Mouse (Mus musculus) cortical plate, adult 2 months (tissue): Measurements from ENCODE around the gene Ercc4. TPM values are rescaled to one million over a fixed set of nuclear protein-coding genes. Genes with fewer than 3 reads are reported as not detected.
A peak's percentile ranks its signal among the peaks of the same experiment; 100 is the strongest.

Experiments
- H3K27ac ChIP-seq: fragments of 200-500 bp; 2 replicates; pipeline ENCODE4 v1.5.1; 2012; ENCODE audit warnings: low read length, control low read depth, inconsistent platforms; ENCODE audit not compliant: insufficient read depth
- H3K4me1 ChIP-seq: fragments of 200-500 bp; 2 replicates; pipeline ENCODE4 v1.6.1; 2011; ENCODE audit warnings: low read length; ENCODE audit not compliant: control insufficient read depth, insufficient read depth
- H3K4me3 ChIP-seq: fragments of 200-500 bp; 2 replicates; pipeline ENCODE4 v1.5.1; 2011; ENCODE audit warnings: mild to moderate bottlenecking, low read length, control low read depth; ENCODE audit not compliant: insufficient read depth
- CTCF ChIP-seq: fragments of 200-500 bp; IDR thresholded peaks from 2 replicates; pipeline ENCODE4 v1.5.1; 2011; ENCODE audit warnings: mild to moderate bottlenecking, control low read depth, low read length; ENCODE audit not compliant: insufficient read depth; ENCODE audit errors: extremely low read depth
- POLR2A ChIP-seq: fragments of 200-500 bp; IDR thresholded peaks from 2 replicates; pipeline ENCODE4 v1.6.1; 2011; ENCODE audit warnings: mild to moderate bottlenecking, low read length, control low read depth; ENCODE audit not compliant: insufficient read depth; ENCODE audit errors: extremely low read depth
- polyA plus RNA-seq: library from polyadenylated mRNA; depleted of rRNA; stranded (reverse); fragments of >200 nt; gene quantifications from 2 replicates; pipeline ENCODE4 v1.2.3, GENCODE M21; 2012; rRNA removed

Ercc4 gene
- polyA plus RNA-seq, 1 experiment: 19.9 TPM

DNA sequence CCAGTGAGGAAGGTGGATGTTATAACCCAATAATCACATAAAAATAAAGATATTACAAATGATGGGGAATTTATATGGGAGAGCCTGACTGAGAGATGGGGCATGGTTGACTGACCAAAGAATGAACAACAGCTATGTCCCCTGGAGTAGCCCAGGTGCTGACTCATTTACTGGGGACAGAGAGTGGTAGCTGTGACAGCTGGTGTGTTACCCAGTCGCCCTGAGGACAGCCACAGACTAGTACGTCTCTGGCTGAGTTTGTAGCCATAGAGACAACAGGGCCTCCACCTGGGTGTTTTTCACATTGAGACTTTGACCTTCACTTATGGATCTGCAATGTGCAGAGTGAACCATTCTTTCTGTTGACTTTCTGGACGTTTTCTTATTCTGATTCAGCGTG is 81.7 kb downstream of the Ercc4 start:
- H3K27ac ChIP-seq: no peak overlapping the region
- H3K4me1 ChIP-seq: peaks cover 18% of the 10 kb centered on the region
- H3K4me3 ChIP-seq: no peak overlapping the region
- TF ChIP-seq CTCF (no peak), POLR2A (no peak)

DNA sequence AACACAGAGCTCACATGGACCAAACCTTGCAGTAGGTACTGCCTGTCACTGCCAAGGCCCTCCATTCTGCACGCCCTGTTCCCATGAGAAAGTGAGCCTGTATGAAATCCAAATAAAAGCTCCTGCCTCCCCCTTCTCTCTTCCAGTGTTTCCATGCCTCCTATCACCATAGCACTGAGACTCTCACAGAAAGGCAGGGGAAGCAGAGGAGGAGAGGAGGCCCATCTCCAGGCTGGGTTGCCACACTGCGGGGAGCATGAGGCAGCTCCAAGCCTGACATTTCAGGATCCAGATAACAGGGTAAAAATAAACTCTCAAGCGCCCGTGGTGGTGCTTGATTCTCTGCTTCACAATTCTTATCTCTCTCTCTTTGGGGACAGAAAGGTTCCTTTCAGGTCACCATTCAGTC is 84.2 kb downstream of the Ercc4 start:
- TF ChIP-seq POLR2A (no peak; the same call in 1 of the 2 replicates), CTCF (no peak)
- Histone ChIP-seq H3K27ac (peak overlapping the region; percentile 88), H3K4me3 (no peak overlapping the region), H3K4me1 (peaks cover 23% of the 10 kb centered on the region)

DNA sequence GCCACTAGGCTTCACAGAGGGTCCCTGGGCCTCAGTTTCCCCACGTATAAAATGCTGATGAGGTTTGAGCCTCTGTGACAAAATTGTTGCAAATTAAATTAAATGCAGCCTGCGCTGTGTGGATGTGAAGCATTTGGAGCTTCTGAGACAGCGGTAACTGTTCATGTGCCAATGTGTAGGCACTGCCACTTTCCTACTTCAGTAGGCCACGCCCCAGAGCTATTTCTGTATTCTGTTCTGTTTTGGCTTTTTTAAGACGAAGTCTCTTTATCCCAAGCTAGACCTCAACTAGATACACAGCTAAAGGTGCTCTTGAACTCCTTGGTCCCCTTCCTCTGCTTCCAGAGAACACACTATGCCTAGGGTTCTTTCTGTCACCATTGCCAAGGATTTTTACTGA is 85.4 kb downstream of the Ercc4 start:
- no peak overlapping the region for H3K4me3 ChIP-seq
- H3K4me1 ChIP-seq: peaks cover 21% of the 10 kb centered on the region
- H3K27ac ChIP-seq: peak overlapping the region; percentile 85
- no peak for TF ChIP-seq CTCF
- TF ChIP-seq POLR2A: peak; percentile 73

DNA sequence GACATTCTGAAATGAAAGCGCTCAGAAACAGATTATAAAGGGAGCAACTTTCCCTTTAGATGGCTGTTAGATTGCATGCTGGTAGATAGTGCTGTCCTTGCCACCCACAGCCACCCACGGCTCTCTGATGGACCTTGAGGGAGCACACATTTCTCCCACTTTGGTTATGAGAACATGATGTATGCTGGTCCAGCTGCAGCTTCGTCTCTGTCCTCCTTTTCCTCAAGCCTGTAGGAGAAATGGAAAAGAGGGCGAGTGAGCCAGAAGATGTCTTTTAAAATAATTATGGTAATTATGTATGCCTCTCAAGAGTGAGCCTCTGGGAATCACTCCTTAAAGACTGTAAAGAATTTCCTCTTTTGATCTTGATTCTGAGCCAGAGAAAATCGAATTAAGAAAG is 87.1 kb downstream of the Ercc4 start:
- no peak overlapping the region for H3K4me3 ChIP-seq
- H3K4me1 ChIP-seq: peaks cover 21% of the 10 kb centered on the region
- peak overlapping the region; percentile 85 for H3K27ac ChIP-seq
- TF ChIP-seq POLR2A (no peak), CTCF (no peak)

DNA sequence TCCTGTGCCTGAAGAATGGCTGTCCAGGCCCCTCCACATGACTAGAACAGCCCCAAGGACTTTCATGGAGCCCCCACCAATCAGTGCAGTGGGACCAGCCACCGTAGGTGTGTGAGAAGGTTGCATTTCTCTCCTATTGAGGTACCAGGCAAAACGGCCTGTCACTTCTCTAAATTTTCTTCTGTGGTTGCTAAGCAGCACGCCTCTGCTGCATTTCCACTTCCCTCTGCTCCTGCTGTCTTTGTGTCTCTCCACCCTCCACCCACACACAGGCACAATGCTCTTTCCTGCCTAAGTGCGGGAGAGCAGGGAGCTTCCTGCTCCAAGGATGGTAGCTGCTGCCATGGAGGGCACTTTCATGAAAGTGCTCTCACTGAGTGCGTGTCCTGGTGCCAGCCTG is 87.8 kb downstream of the Ercc4 start:
- no peak overlapping the region for H3K4me3 ChIP-seq
- TF ChIP-seq CTCF (no peak), POLR2A (peak; percentile 83)
- H3K27ac ChIP-seq: peak overlapping the region; percentile 85
- H3K4me1 ChIP-seq: peaks cover 21% of the 10 kb centered on the region

DNA sequence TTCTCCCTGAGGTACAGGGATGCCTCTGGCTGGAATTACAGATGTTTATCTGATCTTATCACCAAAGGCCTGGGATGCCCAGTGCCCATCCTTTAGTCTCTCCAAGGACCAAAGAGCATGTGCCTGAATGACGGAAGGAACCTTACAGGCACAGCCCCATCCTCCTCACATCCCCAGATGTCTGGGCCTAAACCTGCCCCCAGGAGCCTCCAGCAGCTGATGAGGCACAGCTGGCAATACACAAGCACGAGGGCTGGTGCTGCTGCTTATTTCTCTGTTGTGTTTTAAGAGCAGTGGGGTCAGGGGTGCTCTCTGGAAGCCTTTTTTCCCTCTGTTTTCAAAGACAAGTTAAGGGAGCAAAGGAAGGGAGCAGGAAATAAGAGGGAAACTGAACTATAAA is 89.7 kb downstream of the Ercc4 start:
- TF ChIP-seq CTCF (no peak), POLR2A (no peak)
- Histone ChIP-seq H3K4me3 (no peak overlapping the region), H3K4me1 (peaks cover 15% of the 10 kb centered on the region), H3K27ac (no peak overlapping the region)

Other genes with a start within 250 kb of the Ercc4 start
- gene Mrtfb, start 146.8 kb downstream of the Ercc4 start, polyA plus RNA-seq: 67.5 and 67.6 TPM in 2 replicates